Mouse (Mus musculus): ENCODE results near the gene Wdr17. TPM values are rescaled to one million over a fixed set of nuclear protein-coding genes. Genes with fewer than 3 reads are reported as not detected.

The Wdr17 gene
- total and polyA plus RNA-seq, 3 experiments, result 0.13 to 0.83 (median 0.64) TPM

DNA sequence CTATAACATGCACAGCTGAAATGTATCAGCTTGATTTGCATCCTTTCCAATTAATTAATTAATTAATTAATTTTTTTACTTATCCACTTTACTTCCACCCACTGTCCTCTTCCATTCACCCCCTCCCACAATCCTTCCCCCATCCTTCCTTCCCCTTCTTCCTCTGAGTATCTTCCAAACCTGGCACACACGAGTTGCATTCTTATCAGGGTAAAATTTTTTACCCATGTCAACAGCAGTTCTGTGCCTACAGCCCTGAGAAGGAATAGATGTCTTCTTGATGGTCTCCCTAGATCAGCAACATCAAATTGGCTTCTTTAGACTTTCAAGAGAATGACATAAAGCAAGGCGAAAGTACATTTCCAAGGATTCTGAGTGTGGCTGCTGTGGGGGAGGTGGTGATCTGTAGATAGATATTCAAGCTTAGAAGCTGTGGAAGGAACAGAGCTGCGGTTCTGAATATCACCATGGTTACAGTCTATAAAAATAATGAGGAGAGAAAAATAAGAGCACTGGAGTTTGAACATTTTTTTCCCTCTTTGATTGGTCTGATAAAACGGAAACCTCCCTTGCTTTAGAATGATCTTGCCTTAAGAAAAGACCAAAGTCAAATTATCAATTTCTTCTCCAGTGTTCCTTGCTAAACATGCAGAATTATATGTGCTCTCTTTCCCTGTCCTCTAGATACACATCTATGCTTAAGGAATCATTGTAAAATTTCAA is 22.8 kb downstream of the Wdr17 start:
- dilution Hi-C loops (cut with MboI; ENCODE audit: extremely low pct_ligation_motif_present, extremely low pct_unique_long_range_greater_than_20kb, low sequenced_read_pairs) (no loop called here), in situ Hi-C loops (cut with MboI; ENCODE audit: low pct_ligation_motif_present, low pct_unique_long_range_greater_than_20kb, low sequenced_read_pairs) (no loop called here)
- no peak for DNase-seq (ENCODE audit: extremely low read depth)
- H3K27ac ChIP-seq (ENCODE audit: insufficient read depth, low read depth), result no peak overlapping the region
- no peak overlapping the region for H3K9ac ChIP-seq (ENCODE audit: insufficient read depth, low read depth)
- no peak for TF ChIP-seq ZMIZ1 (IDR thresholded peaks at IDR 0.05; ENCODE audit: low read depth, low read length)
- no peak for TF ChIP-seq MAFK (IDR thresholded peaks at IDR 0.05; ENCODE audit: insufficient replicate concordance, low read length)
- no peak for TF ChIP-seq RAD21 (IDR thresholded peaks at IDR 0.05; ENCODE audit: low read depth, low read length)
- no peak for TF ChIP-seq E2F4 (IDR thresholded peaks at IDR 0.05; ENCODE audit: insufficient replicate concordance, low read depth, low read length)
- no peak for TF ChIP-seq MEF2A (IDR thresholded peaks at IDR 0.05; ENCODE audit: borderline replicate concordance, low read depth, low read length)
- TF ChIP-seq KAT2A (IDR thresholded peaks at IDR 0.05; ENCODE audit: insufficient replicate concordance, low read length), result no peak
- no peak for TF ChIP-seq ELF1 (IDR thresholded peaks at IDR 0.05; ENCODE audit: low read depth, low read length)
- TF ChIP-seq ZKSCAN1 (IDR thresholded peaks at IDR 0.05; ENCODE audit: borderline replicate concordance, low read depth, low read length), result no peak
- no peak for TF ChIP-seq ZC3H11A (IDR thresholded peaks at IDR 0.05; ENCODE audit: low read depth, low read length)
- no peak for TF ChIP-seq CHD1 (IDR thresholded peaks at IDR 0.05; ENCODE audit: low read depth, low read length)
- TF ChIP-seq TBP (conservative IDR thresholded peaks at IDR 0.05; ENCODE audit: low read depth, low read length), result no peak
- H3K27me3 ChIP-seq (replicated peaks), result no peaks in the 10 kb centered on the region
- no peaks in the 10 kb centered on the region for H3K4me1 ChIP-seq (ENCODE audit: control insufficient read depth in 1 of 2, insufficient read depth in 2 of 2)
- no peak overlapping the region for H3K4me3 ChIP-seq (replicated peaks in 1 of 3; ENCODE audit: low read depth in 2 of 3, low read length in 2 of 3, poor library complexity in 1 of 3)
- H3K4me2 ChIP-seq (ENCODE audit: insufficient read depth, low read depth, poor library complexity, severe bottlenecking), result no peak overlapping the region
- H3K36me3 ChIP-seq (replicated peaks in 1 of 2; ENCODE audit: control insufficient read depth in 1 of 2, insufficient read depth in 1 of 2, low read length in 1 of 2), result no peaks in the 10 kb centered on the region
- H3K9me3 ChIP-seq (replicated peaks; ENCODE audit: low read length), result no peaks in the 10 kb centered on the region
- no peaks in the 10 kb centered on the region for H3K79me2 ChIP-seq (replicated peaks; ENCODE audit: control insufficient read depth, extremely low read depth, insufficient read depth, poor library complexity, severe bottlenecking)

DNA sequence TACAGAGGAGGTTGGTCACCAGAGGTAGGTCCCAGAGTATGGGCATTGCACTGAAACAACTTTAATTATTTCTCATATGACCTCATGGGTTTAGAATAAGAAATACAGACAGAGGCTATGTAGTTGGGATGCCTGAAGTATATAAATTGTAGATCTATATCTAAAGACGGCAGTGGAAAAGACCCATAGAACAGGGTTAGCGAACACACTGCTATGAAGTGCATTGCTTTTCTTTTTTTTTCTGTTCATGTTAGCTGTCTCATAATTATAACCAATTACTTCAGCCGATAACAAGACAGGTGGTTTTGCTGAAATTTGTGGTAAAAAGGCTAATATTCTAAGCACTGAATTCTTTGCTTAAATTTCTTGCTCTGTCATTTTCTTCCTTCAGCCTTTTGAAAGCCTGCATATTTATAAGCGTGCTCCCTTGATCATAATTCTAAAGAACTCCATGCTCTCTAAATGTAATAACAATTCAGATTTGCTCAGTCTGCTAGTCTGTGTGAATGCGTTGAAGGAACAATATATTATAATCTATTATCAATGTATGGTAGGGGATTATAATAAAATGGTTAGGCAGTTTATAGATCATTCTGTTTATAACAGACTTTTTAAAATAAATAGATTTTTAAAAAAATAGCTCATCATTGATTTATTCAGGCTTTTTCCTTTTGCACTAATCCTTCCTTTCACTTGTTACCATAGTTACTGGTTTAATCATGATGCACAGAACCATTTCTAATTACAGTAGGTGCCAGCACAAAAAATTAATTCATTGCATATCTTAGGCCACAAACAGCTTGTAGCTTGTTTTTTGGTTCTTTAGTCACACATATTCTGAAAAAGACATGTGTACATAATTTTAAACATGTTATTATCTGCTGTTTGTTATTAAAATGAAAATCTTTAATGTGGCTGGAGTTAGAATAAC is 50.7 kb downstream of the Wdr17 start:
- Histone ChIP-seq H3K27me3 (replicated peaks) (no peaks in the 10 kb centered on the region), H3K4me3 (replicated peaks in 1 of 3; ENCODE audit: low read depth in 2 of 3, low read length in 2 of 3, poor library complexity in 1 of 3) (no peak overlapping the region), H3K79me2 (replicated peaks; ENCODE audit: control insufficient read depth, extremely low read depth, insufficient read depth, poor library complexity, severe bottlenecking) (no peaks in the 10 kb centered on the region), H3K4me2 (ENCODE audit: insufficient read depth, low read depth, poor library complexity, severe bottlenecking) (no peak overlapping the region), H3K9ac (ENCODE audit: insufficient read depth, low read depth) (no peak overlapping the region), H3K36me3 (replicated peaks in 1 of 2; ENCODE audit: control insufficient read depth in 1 of 2, insufficient read depth in 1 of 2, low read length in 1 of 2) (no peaks in the 10 kb centered on the region), H3K9me3 (replicated peaks; ENCODE audit: low read length) (no peaks in the 10 kb centered on the region), H3K27ac (ENCODE audit: insufficient read depth, low read depth) (no peak overlapping the region), H3K4me1 (ENCODE audit: control insufficient read depth in 1 of 2, insufficient read depth in 2 of 2) (peaks cover 0 to 5% of the 10 kb centered on the region in 2 experiments; a peak in 1 of 4 replicates)
- DNase-seq (ENCODE audit: extremely low read depth), result no peak
- in situ Hi-C loops (cut with MboI; ENCODE audit: low pct_ligation_motif_present, low pct_unique_long_range_greater_than_20kb, low sequenced_read_pairs), result no loop called here
- TF ChIP-seq NELFE (IDR thresholded peaks at IDR 0.05; ENCODE audit: low read depth, low read length), result no peak
- TF ChIP-seq ELF1 (IDR thresholded peaks at IDR 0.05; ENCODE audit: low read depth, low read length), result no peak
- no peak for TF ChIP-seq JUND (conservative IDR thresholded peaks at IDR 0.05; ENCODE audit: low read depth, low read length)
- no peak for TF ChIP-seq IRF4 (IDR thresholded peaks at IDR 0.05; ENCODE audit: low read depth, low read length)
- TF ChIP-seq KAT2A (IDR thresholded peaks at IDR 0.05; ENCODE audit: insufficient replicate concordance, low read length), result no peak
- no peak for TF ChIP-seq UBTF (IDR thresholded peaks at IDR 0.05; ENCODE audit: low read depth, low read length)
- no peak for TF ChIP-seq E2F4 (IDR thresholded peaks at IDR 0.05; ENCODE audit: insufficient replicate concordance, low read depth, low read length)
- no peak for TF ChIP-seq MXI1 (IDR thresholded peaks at IDR 0.05; ENCODE audit: low read depth, low read length)
- TF ChIP-seq JUN (IDR thresholded peaks at IDR 0.05; ENCODE audit: insufficient read depth, low read depth, low read length), result no peak
- no peak for TF ChIP-seq MYC (IDR thresholded peaks at IDR 0.05; ENCODE audit: low read depth, low read length)
- TF ChIP-seq MAZ (IDR thresholded peaks at IDR 0.05; ENCODE audit: low read depth, low read length), result no peak
- no peak for TF ChIP-seq SIN3A (IDR thresholded peaks at IDR 0.05; ENCODE audit: low read length)
- TF ChIP-seq CHD1 (IDR thresholded peaks at IDR 0.05; ENCODE audit: low read depth, low read length), result no peak
- dilution Hi-C loops (cut with MboI; ENCODE audit: extremely low pct_ligation_motif_present, extremely low pct_unique_long_range_greater_than_20kb, low sequenced_read_pairs), result no loop called here

Measured in CH12.LX (cell line).